Mouse (Mus musculus) forebrain, embryonic 13.5 days (tissue): ENCODE measurements around the gene Fam210b. TPM values are rescaled to one million over a fixed set of nuclear protein-coding genes. Genes with fewer than 3 reads are reported as not detected.

Source experiments
- ATAC-seq: fragments of 200-750 bp; cut with Nextera tagmentation; 2 replicates; pipeline ENCODE4 v1.8.0; 2017
- H3K27ac ChIP-seq: fragments of 300-500 bp; sonication (generic); 2 replicates; pipeline ENCODE4 v1.5.1; 2015; ENCODE audit warnings: inconsistent platforms, mild to moderate bottlenecking, moderate library complexity
- H3K27me3 ChIP-seq: fragments of 300-500 bp; sonication (generic); 2 replicates; pipeline ENCODE4 v1.6.1; 2015; ENCODE audit warnings: mild to moderate bottlenecking, inconsistent platforms
- H3K36me3 ChIP-seq: fragments of 300-500 bp; sonication (generic); 2 replicates; pipeline ENCODE4 v1.6.1; 2015; ENCODE audit warnings: mild to moderate bottlenecking, inconsistent platforms; ENCODE audit not compliant: poor library complexity, severe bottlenecking
- H3K4me1 ChIP-seq: fragments of 300-500 bp; sonication (generic); 2 replicates; pipeline ENCODE4 v1.6.1; 2015; ENCODE audit warnings: inconsistent platforms
- H3K4me2 ChIP-seq: fragments of 300-500 bp; sonication (generic); 2 replicates; pipeline ENCODE4 v1.6.1; 2015; ENCODE audit warnings: inconsistent platforms, mild to moderate bottlenecking, moderate library complexity
- H3K4me3 ChIP-seq: fragments of 300-500 bp; sonication (generic); 2 replicates; pipeline ENCODE4 v1.5.1; 2015; ENCODE audit warnings: mild to moderate bottlenecking, inconsistent platforms
- H3K9ac ChIP-seq: fragments of 300-500 bp; sonication (generic); 2 replicates; pipeline ENCODE4 v1.6.1; 2015; ENCODE audit warnings: mild to moderate bottlenecking, inconsistent platforms
- H3K9me3 ChIP-seq: fragments of 300-500 bp; sonication (generic); replicated peaks from 2 replicates; pipeline ENCODE4 v1.6.1; 2016; ENCODE audit warnings: inconsistent platforms
- WGBS: fragments of 180-500 bp; shearing (Covaris S2); methylation state at CpG from one replicate; pipeline ENCODE4 v1.1.7; 2015; 5-methylcytosine and 5-hydroxymethylcytosine counted together
- polyA plus RNA-seq: library from polyadenylated mRNA; unstranded; fragments of >200 nt; fragmentation: Nextera tagmentation; extraction: Ambion mirVana; gene quantifications from 2 replicates; pipeline ENCODE4 v1.2.1, GENCODE M21; 2015

Gene Fam210b
- polyA plus RNA-seq, 1 experiment from 2014 or later = 41.9 TPM

- peak overlapping the region; percentile 74 for H3K27ac ChIP-seq
- no peak overlapping the region for H3K4me2 ChIP-seq
- H3K9me3 ChIP-seq = no peaks in the 10 kb centered on the region
- peak; percentile 62 for ATAC-seq
- no peaks in the 10 kb centered on the region for H3K36me3 ChIP-seq
- peaks cover 31% of the 10 kb centered on the region for H3K4me1 ChIP-seq
- H3K9ac ChIP-seq = no peak overlapping the region
- WGBS = 58% methylated on average over 19 of the region's 19 CpGs
- no peaks in the 10 kb centered on the region for H3K27me3 ChIP-seq
- H3K4me3 ChIP-seq = no peak overlapping the region
Observed at GRCm38 (mm10) chr2:172338206-172338942, 7.0 kb upstream of the Fam210b start.

- Histone ChIP-seq H3K27me3 (no peaks in the 10 kb centered on the region), H3K4me1 (peaks cover 45% of the 10 kb centered on the region), H3K4me2 (no peak overlapping the region), H3K4me3 (no peak overlapping the region), H3K9me3 (no peaks in the 10 kb centered on the region), H3K36me3 (no peaks in the 10 kb centered on the region), H3K9ac (no peak overlapping the region), H3K27ac (peak overlapping the region; percentile 54)
- no peak for ATAC-seq
- 15% methylated on average over 3 of the region's 3 CpGs for WGBS
Observed at GRCm38 (mm10) chr2:172340936-172341335, 4.4 kb upstream of the Fam210b start.

DNA sequence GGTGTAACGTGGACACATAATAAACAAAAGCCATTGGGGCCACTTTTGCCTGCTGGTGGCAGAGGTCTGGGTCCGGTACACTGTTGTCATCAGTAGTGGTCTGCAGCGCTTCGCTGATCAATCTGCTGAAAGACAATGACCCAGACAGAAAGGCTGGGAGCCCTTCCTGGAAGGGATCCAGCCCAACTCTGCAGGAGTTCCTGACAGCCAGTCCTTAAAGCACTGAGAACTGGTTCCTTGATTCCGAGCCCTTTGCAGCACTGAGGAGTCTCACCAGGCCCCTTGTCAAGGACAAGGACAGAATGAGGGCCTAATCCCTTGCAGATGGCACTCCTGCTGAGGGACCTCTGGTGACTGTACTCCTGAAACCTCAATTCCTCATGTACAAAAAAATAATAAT lies 3.8 kb upstream of the Fam210b start:
- no peak for ATAC-seq
- Histone ChIP-seq H3K27ac (peak overlapping the region; percentile 54), H3K4me2 (no peak overlapping the region), H3K4me1 (peaks cover 48% of the 10 kb centered on the region), H3K27me3 (no peaks in the 10 kb centered on the region), H3K36me3 (no peaks in the 10 kb centered on the region), H3K9ac (0 out of 2 replicates have a peak overlapping the region, but pooled peaks have one; percentile 3), H3K4me3 (no peak overlapping the region), H3K9me3 (no peaks in the 10 kb centered on the region)
- WGBS = 19% methylated on average over 5 of the region's 5 CpGs

GRCm38 (mm10) chr2:172343751-172344150 lies 1.6 kb upstream of the Fam210b start:
- no peak overlapping the region for H3K4me3 ChIP-seq
- H3K4me2 ChIP-seq = no peak overlapping the region
- H3K36me3 ChIP-seq = no peaks in the 10 kb centered on the region
- H3K9ac ChIP-seq = no peak overlapping the region
- peaks cover 58% of the 10 kb centered on the region for H3K4me1 ChIP-seq
- no peak for ATAC-seq
- H3K9me3 ChIP-seq = no peaks in the 10 kb centered on the region
- H3K27ac ChIP-seq = peak overlapping the region; percentile 85
- H3K27me3 ChIP-seq = no peaks in the 10 kb centered on the region
- WGBS = 85% methylated on average over 7 of the region's 7 CpGs

DNA sequence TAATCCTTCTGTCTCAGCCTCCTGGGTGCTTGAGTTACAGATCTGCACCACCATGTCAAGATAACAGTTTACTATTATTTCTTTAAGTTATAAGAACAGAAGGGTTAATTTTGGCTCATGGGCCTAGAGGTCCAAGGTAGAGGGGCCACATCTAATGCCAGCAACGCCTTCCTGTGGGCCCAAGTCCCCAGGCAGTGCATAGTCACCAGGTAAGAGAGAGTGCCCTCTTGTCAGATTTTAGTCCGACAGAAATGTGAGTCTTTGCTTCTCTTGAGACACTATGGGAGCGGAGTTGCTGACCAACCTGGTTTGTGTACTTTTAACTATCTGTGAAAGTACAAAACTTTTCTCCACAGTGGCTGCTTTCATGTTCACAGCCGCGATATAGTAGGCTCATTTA lies 696 bp upstream of the Fam210b start:
- Histone ChIP-seq H3K27me3 (no peaks in the 10 kb centered on the region), H3K4me1 (peaks cover 66% of the 10 kb centered on the region), H3K36me3 (no peaks in the 10 kb centered on the region), H3K4me3 (peak overlapping the region; percentile 65; the same call in 1 of the 2 replicates), H3K9me3 (no peaks in the 10 kb centered on the region), H3K4me2 (peak overlapping the region; percentile 96), H3K9ac (no peak overlapping the region), H3K27ac (peak overlapping the region; percentile 85)
- 24% methylated on average over 5 of the region's 5 CpGs for WGBS
- peak; percentile 0; the same call in 1 of the 2 replicates for ATAC-seq

GRCm38 (mm10) chr2:172346034-172346929 lies 917 bp downstream of the Fam210b start:
- no peaks in the 10 kb centered on the region for H3K27me3 ChIP-seq
- H3K4me3 ChIP-seq = peak overlapping the region; percentile 65
- H3K4me1 ChIP-seq = peaks cover 59% of the 10 kb centered on the region
- no peaks in the 10 kb centered on the region for H3K36me3 ChIP-seq
- H3K9ac ChIP-seq = peak overlapping the region; percentile 71
- H3K4me2 ChIP-seq = peak overlapping the region; percentile 96
- ATAC-seq = no peak
- WGBS = 11% methylated on average over 31 of the region's 31 CpGs
- no peaks in the 10 kb centered on the region for H3K9me3 ChIP-seq
- H3K27ac ChIP-seq = peak overlapping the region; percentile 31; the same call in 1 of the 2 replicates

DNA sequence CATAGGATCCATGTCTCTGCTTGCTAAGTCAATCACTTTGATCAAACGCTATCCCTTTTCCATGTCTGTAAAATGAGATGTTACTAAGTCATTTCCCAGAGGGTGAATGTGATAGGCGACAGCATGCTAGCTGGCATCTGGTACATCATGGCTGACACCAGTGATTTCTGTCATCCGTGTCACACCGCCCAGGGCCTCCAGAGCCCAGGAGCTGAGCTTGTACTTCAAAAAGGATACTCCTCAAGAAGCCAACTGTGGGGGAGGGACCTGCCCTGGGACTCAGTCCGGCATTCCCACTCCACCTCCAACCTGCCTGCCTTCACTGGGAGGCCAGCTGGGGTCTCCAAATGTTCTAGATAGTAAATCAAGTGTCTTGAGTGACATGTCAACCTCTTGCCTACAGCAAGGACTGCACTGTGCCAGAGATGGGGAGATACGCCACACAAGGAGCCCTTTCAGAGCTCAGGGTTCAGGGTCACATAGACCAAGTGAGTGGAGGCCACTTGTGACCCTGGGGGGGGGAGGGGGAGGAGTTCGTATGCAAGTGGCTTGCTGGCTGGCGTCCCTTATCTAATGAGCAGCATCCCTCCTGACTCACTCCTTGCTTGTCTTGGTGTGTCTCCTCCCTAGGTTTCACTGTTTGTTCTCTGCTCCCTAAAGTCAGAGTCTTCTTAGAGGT lies 1.7 kb downstream of the Fam210b start:
- WGBS = 78% methylated on average over 8 of the region's 8 CpGs
- H3K27me3 ChIP-seq = no peaks in the 10 kb centered on the region
- H3K4me1 ChIP-seq = peaks cover 51% of the 10 kb centered on the region
- H3K4me3 ChIP-seq = peak overlapping the region; percentile 65
- no peak for ATAC-seq
- H3K9ac ChIP-seq = peak overlapping the region; percentile 71
- no peak overlapping the region for H3K27ac ChIP-seq
- H3K9me3 ChIP-seq = no peaks in the 10 kb centered on the region
- H3K36me3 ChIP-seq = no peaks in the 10 kb centered on the region
- H3K4me2 ChIP-seq = peak overlapping the region; percentile 96

DNA sequence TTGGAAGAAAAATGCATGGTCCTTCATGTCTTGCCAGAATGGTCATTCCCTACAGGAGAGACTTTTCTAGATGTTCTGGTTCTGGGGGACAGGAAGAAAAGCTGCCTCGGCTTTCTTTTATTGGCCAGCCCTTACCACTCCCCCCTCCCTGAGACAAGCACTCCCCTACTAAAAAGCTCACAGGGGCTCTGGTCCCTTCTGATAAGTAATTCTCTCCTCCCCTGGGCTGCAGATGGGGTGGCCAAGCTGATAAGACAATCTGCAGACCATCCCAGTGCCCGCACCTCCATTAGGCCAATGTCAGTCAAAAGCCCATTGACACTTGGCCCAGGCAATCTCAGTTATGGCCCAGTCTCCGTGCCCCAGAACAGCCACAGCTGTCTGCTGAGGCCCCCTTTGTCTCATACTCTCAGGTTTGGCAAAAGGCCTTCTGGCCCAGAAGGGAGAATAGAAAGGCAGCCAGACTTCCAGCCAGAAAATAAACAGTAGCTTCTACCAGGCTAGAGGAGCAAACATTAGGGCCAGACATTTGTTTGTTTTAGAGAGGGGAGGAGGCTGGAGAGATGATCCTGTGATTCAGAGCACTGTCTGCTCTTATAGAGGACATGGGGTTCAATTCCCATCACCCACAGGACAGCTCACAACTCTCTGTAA lies 3.1 kb downstream of the Fam210b start:
- Histone ChIP-seq H3K27me3 (no peaks in the 10 kb centered on the region), H3K36me3 (no peaks in the 10 kb centered on the region; the same call in 1 of the 2 replicates), H3K27ac (peak overlapping the region; percentile 71), H3K9ac (peak overlapping the region; percentile 3; the same call in 1 of the 2 replicates), H3K4me3 (no peak overlapping the region), H3K4me1 (peaks cover 64% of the 10 kb centered on the region), H3K9me3 (no peaks in the 10 kb centered on the region), H3K4me2 (peak overlapping the region; percentile 96)
- ATAC-seq = no peak
- 51% methylated on average over 3 of the region's 3 CpGs for WGBS

- ATAC-seq = no peak
- Histone ChIP-seq H3K4me3 (no peak overlapping the region), H3K27ac (no peak overlapping the region), H3K4me1 (peaks cover 67% of the 10 kb centered on the region), H3K9me3 (no peaks in the 10 kb centered on the region), H3K36me3 (no peaks in the 10 kb centered on the region; the same call in 1 of the 2 replicates), H3K27me3 (no peaks in the 10 kb centered on the region), H3K4me2 (no peak overlapping the region), H3K9ac (no peak overlapping the region)
- 80% methylated on average over 14 of the region's 14 CpGs for WGBS
Observed at GRCm38 (mm10) chr2:172349776-172350175, 4.4 kb downstream of the Fam210b start.

GRCm38 (mm10) chr2:172350773-172351172 lies 5.4 kb downstream of the Fam210b start:
- H3K27me3 ChIP-seq = no peaks in the 10 kb centered on the region
- peaks cover 6% of the 10 kb centered on the region for H3K36me3 ChIP-seq
- 92% methylated on average over 8 of the region's 8 CpGs for WGBS
- H3K27ac ChIP-seq = no peak overlapping the region
- H3K4me1 ChIP-seq = peaks cover 73% of the 10 kb centered on the region
- ATAC-seq = no peak
- no peak overlapping the region for H3K4me3 ChIP-seq
- H3K9me3 ChIP-seq = no peaks in the 10 kb centered on the region
- H3K4me2 ChIP-seq = no peak overlapping the region
- no peak overlapping the region for H3K9ac ChIP-seq

DNA sequence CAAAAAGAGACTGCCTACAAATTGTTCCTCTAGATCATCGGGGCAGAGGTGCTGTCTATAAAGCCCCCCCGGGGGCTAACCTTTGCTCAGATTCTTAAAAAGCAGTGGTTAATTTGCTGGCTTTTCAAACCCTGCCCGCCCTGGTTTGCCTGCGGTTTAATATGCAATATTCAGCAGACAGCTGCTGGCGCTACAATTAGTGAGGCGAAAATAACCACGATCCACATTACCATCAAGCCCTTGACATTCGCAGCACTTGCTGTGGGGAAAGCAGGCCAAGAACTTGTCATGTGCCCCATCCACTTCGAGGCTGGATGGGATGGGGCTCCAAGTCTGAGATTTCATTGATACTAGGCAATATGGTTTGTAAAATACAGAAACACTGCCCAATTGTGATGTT lies 7.9 kb downstream of the Fam210b start:
- Histone ChIP-seq H3K9me3 (no peaks in the 10 kb centered on the region), H3K4me2 (no peak overlapping the region), H3K4me3 (no peak overlapping the region), H3K27me3 (no peaks in the 10 kb centered on the region), H3K27ac (peak overlapping the region; percentile 83), H3K4me1 (peaks cover 56% of the 10 kb centered on the region), H3K9ac (no peak overlapping the region), H3K36me3 (peaks cover 30% of the 10 kb centered on the region)
- WGBS = 38% methylated on average over 9 of the region's 9 CpGs
- peak; percentile 72 for ATAC-seq
